Mouse (Mus musculus): ENCODE results near the gene Pacs2. TPM values are rescaled to one million over a fixed set of nuclear protein-coding genes. Genes with fewer than 3 reads are reported as not detected.

The Pacs2 gene
- total RNA-seq, 2 experiments from 2014 or later, result 70.4 to 74.2 TPM

- DNase-seq (ENCODE audit: low spot score in 2 of 2), result no peak
- intact Hi-C loops (cut with DNase I), result no loop called here
These were observed 93.3 kb downstream of the Pacs2 start for GRCm38 (mm10) chr12:113107431-113108124.

DNA sequence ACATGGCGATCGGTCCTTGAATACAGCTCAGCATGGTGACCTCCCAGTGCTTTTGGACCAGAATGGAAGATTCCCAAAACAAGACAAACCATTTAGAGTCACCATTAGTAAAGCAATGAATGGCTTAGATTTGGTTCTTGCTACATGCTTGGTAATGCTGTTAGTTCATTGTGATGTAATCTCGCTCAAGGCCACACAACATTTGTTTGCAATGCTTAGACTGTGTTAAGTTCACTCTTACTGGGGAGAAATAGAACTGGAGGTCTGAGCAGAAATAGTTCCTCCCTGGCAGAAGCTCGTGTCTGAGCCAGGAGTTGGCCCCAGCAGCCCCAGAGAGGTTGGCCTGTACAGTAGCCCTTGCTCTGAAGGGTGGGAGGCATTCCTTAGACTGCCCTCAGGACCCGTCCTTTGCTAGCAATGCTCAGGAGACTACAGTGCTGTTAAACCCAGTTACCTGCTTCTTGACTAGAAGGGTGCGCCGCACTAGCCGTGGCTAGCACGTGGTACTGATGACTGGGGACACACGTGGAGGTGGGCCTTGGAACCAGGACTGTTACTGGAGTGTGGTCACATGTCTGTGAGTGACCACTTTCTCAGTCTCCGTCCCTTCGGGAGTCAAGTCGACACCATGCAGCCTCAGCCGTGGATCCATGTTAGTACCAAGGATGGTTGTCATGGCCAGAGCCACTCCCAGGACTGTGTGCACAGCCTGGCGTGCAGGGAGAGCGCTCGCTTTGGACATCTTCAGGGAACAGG, 94.4 kb downstream of the Pacs2 start:
- DNase-seq (ENCODE audit: low spot score in 2 of 2), result no peak
- intact Hi-C loops (cut with DNase I), result no loop called here

DNA sequence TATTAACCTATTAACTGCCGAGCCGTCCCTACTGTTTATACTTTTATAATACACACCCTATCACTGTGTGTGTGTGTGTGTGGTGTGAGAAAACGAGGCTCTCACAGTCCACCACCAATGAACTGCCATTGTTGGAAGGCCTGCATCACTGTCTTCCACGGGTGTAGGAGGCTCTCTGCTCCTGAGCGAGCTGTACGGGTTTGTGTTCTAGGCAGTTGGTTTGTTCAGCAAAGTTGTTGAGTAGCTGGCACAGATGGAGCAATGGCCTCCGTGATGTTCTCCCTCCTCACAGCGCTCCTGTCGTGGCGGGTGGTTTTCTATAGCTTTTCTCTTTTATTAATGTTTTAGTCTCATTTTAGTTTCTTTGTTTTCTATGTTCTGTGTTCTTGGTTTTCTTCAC, 95.5 kb downstream of the Pacs2 start:
- intact Hi-C loops (cut with DNase I), result no loop called here
- DNase-seq (ENCODE audit: low spot score in 2 of 2), result no peak

DNA sequence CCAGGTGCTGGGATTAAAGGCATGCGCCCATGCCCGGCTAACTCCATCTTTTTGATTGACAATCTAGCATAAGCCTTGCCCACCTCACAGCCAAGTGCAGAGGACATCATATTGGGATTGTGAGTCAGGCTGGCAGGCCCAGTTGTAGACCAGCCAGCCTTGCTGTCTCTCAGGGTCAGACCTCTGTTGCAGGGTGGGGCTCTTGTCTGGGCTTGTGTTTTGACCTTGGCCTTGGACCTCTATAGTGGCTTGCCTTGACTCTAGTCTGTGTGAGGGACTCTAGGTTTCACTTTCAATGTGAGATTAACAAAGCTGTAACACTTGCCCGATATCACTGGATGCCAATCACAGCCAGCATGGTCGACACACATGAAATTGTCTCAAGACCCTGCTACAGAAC, 99.8 kb downstream of the Pacs2 start:
- intact Hi-C loops (cut with DNase I), result no loop called here

DNA sequence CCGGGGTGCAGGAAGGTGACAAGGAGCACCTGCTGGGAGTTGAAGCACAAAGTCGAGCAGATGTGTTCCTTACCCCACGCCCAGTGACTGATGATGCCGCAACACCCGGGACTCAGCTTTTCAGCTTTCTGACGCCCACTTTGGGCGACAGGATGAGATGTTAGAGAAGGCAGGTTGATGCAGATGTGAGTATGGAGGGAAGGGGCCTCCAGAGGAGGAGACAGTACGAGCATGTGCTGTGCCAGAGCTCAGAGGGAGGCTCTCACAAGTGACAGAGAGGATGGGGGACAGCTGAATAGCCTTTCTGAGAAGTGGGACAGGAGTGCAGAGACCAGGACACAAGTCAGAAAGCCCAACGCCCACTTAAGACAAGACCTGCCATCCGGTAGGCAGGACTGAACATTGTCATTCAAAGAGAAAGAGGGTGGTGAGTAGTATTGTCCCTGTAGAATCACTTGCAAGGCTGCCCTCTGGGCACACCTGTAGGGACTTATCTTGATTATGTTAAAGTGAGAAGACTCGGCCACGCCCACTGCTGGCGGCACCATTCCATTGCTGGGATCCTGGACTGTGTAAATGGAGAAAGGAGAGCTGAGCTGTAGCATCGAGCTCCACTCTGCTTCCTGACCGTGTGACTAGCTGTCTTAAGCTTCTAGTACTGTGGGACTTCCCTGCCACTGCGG, 100.7 kb downstream of the Pacs2 start:
- intact Hi-C loops (cut with DNase I), result no loop called here
- DNase-seq (ENCODE audit: low spot score in 2 of 2), result no peak

More for the DNA sequence above, 99.8 kb downstream of the Pacs2 start:
- no peak for DNase-seq (ENCODE audit: low spot score in 2 of 2)

GRCm38 (mm10) chr12:113119516-113120410, 105.5 kb downstream of the Pacs2 start:
- intact Hi-C loops (cut with DNase I), result no loop called here
- peak; percentile 77 to 80 for DNase-seq (ENCODE audit: low spot score in 2 of 2)

Small RNA genes within 50 kb of the gene (microRNA-seq; reads per million reads assigned to microRNA genes)
- gene Gm44471, result not detected

Other genes with a start within 250 kb of the Pacs2 start
- 1 to 10 TPM; 6.1 to 6.8 TPM for gene Ahnak2, start 211.9 kb upstream of the Pacs2 start, total RNA-seq (2021)
- gene Clba1, start 205.6 kb upstream of the Pacs2 start, total RNA-seq (2021), result 10 to 100 TPM; 17.4 to 22.1 TPM
- 10 to 100 TPM in 1 of 2 experiments, 1 to 10 TPM in 1; 9.2 to 10.9 TPM for gene Cdca4, start 185.1 kb upstream of the Pacs2 start, total RNA-seq (2021)
- gene Gpr132, start 146.3 kb upstream of the Pacs2 start, total RNA-seq (2021), result not detected
- gene Jag2, start 84.7 kb upstream of the Pacs2 start, total RNA-seq (2021), result 10 to 100 TPM; 47.9 to 61.7 TPM
- gene Nudt14, start 72.4 kb upstream of the Pacs2 start, total RNA-seq (2021), result 10 to 100 TPM; 11.0 to 12.3 TPM
- gene Btbd6, start 38.0 kb upstream of the Pacs2 start, total RNA-seq (2021), result 10 to 100 TPM; 59.3 to 74.3 TPM
- 10 to 100 TPM; 41.4 to 55.5 TPM for gene Brf1, start 13.8 kb upstream of the Pacs2 start, total RNA-seq (2021)
- under 1 TPM; 0.35 to 0.52 TPM for gene Tex22, start 60.0 kb downstream of the Pacs2 start, total RNA-seq (2021)
- 10 to 100 TPM; 79.8 to 80.2 TPM for gene Mta1, start 83.8 kb downstream of the Pacs2 start, total RNA-seq (2021)
- 100 to 1,000 TPM; 154 to 164 TPM for gene Crip2, start 125.7 kb downstream of the Pacs2 start, total RNA-seq (2021)
- gene Crip1, start 131.8 kb downstream of the Pacs2 start, total RNA-seq (2021), result 10 to 100 TPM; 12.9 to 14.2 TPM
- 1 to 10 TPM; 1.5 to 2.1 TPM for gene Tedc1, start 141.9 kb downstream of the Pacs2 start, total RNA-seq (2021)
- 10 to 100 TPM; 24.9 to 31.1 TPM for gene Tmem121, start 171.4 kb downstream of the Pacs2 start, total RNA-seq (2021)

All from left cerebral cortex, postnatal 36 days (tissue).